Mouse (Mus musculus): ENCODE measurements around the gene Sirt7.

DNA sequence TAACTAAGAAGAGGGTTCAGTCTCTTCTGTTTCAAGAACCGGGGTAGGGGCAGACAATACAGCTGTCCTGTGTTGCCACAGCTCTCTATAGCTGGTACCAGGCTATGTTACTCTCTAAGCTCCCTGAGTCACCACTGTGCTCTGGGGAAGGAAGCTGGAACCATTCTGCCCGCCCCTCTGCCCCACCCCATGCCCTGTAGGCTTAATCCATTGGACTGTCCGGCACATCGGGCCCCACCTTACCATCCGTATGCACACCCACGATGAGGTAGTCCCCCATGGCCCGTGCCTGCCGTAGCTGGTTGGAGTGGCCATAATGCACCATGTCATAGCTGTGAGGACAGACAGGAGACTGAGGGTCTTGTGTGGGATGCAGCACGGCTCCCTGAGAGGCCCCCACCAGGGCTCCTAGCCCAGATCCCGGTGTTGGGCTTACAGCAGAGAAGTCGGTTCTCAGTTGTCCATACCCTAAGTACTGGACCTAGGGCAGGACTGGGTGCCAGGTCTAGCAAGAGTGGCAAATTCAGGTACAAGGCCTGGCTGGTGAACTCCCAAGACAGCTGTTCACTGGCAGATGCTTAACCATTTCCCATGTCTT lies 9.3 kb downstream of the Sirt7 start:
- TF ChIP-seq CTCF (IDR thresholded peaks at IDR 0.05), result no peak
- no peak for TF ChIP-seq POLR2A (IDR thresholded peaks at IDR 0.05; ENCODE audit: insufficient read depth, low read depth, low read length)
- TF ChIP-seq EP300 (IDR thresholded peaks at IDR 0.05; ENCODE audit: insufficient read depth, low read depth, low read length), result no peak

All from heart, adult 2 months (tissue).